22 mouse cellular contexts compared by ENCODE assay signal in genomic region chrX:139805918-139806317, GRCm38 (mm10). TPM values are rescaled to one million over a fixed set of nuclear protein-coding genes. Genes with fewer than 3 reads are reported as not detected.
"Had no signal": no experiment of that assay in that cellular context is flagged by ENCODE, and none has a peak within 500 bp of the region (broad histone marks: within the 10 kb centered on the region; RNA-seq: fewer than 3 reads in every experiment).

No protein-coding gene starts in this region.

- H3K9me3 ChIP-seq: limb, embryonic 12.5 days; liver, embryonic 15.5 days; midbrain, embryonic 10.5 days; neural tube, embryonic 15.5 days had no signal

- H3K4me3 ChIP-seq: limb, embryonic 12.5 days; liver, embryonic 15.5 days; midbrain, embryonic 10.5 days; myocyte; neural tube, embryonic 15.5 days had no signal

- H3K4me2 ChIP-seq: limb, embryonic 12.5 days; liver, embryonic 15.5 days; neural tube, embryonic 15.5 days had no signal

- H3K9ac ChIP-seq: limb, embryonic 12.5 days; liver, embryonic 15.5 days; neural tube, embryonic 15.5 days had no signal

- DNase-seq: liver; lung, adult 2 months; lung, postnatal 4 days; midbrain, embryonic 14.5 days; right cerebral cortex, adult 18-20 months; right cerebral cortex, postnatal 25 days; thymus, adult 18-20 months; thymus, postnatal 14 days had no signal

- H3K27me3 ChIP-seq: liver, embryonic 15.5 days had no signal

- H3K4me1 ChIP-seq: limb, embryonic 12.5 days; liver, embryonic 15.5 days; neural tube, embryonic 15.5 days had no signal

- ATAC-seq: hindbrain, postnatal 0 days; lung, postnatal 0 days had no signal

- H3K27ac ChIP-seq: hindbrain, postnatal 0 days; limb, embryonic 12.5 days; liver, embryonic 15.5 days; midbrain, embryonic 10.5 days; neural tube, embryonic 15.5 days had no signal

- H3K36me3 ChIP-seq: limb, embryonic 12.5 days; liver, embryonic 15.5 days; midbrain, embryonic 10.5 days; neural tube, embryonic 15.5 days had no signal

RNA-seq across cellular contexts. Expression of gene Cldn2, which starts 5.3 kb away (rescaled TPM):
- total RNA-seq: megakaryocyte, adult 5-6 weeks had no signal
- polyA plus RNA-seq: limb, embryonic 12.5 days had no signal

RNA-seq across cellular contexts. Expression of gene Ripply1, which starts 23.8 kb away (rescaled TPM):
- total RNA-seq: hindbrain, postnatal 0 days; layer of hippocampus, adult 18-20 months; layer of hippocampus, postnatal 10 days; left cerebral cortex, postnatal 36 days; megakaryocyte, adult 5-6 weeks had no signal
- polyA plus RNA-seq: hindbrain, postnatal 0 days; intestine, embryonic 14.5 days; limb, embryonic 12.5 days; liver, embryonic 15.5 days; lung, postnatal 0 days; midbrain, embryonic 14.5 days; neural tube, embryonic 11.5 days; stomach, embryonic 14.5 days had no signal
